Mouse (Mus musculus): ENCODE data around the gene Olfr1254. TPM values are rescaled to one million over a fixed set of nuclear protein-coding genes. Genes with fewer than 3 reads are reported as not detected.

Olfr1254 gene
- not detected in 2 replicates for total RNA-seq (2021)
- long read RNA-seq, experiment 1: 0 reads
- long read RNA-seq, experiment 2: 0 reads

DNA sequence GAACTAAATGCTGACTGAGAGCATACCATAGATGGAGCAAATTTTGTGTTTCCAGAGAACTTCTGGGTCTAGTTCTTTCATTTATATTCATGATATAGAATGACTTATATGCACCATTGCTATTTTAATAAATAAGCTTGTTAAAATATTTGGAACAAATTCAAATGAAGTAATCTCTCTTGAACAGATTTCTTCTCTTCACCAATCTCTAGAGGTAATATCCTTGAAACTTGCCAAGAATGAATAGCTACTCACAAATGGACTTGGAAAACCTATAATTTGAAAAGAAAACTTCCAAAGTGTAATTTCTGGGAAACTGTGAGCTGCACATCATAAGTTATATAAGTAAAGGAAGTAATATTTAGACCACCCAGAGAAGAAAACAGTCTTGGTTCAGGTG, at the start of gene Olfr1254:
Gene Olfr1254 (minus strand): TSS at position 101 of the 400 bp plus-strand sequence.
- no peak for DNase-seq

DNA sequence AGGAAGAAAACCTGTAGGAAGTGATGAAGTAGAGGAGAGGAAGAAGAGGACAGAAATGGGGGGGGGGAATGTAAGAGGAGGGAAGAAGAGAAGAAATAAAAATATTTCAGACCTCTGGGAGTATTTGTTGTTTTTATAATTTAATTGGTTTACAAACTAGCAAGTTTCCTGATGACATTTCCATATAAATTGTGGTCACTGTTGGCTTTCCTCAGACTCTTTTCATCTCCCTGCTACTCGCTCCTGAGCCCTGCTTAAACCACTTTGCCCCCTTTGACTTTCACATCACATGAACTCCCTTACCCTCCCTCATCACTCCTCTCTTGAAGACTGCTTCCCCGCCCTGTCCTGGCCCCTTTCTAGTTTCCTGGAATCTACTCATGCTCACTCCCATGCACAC, 48.0 kb upstream of the Olfr1254 start, which contains the start of gene Olfr1256:
Gene Olfr1256 (minus strand): TSS at position 101 of the 400 bp plus-strand sequence.
- no peak for DNase-seq

DNA sequence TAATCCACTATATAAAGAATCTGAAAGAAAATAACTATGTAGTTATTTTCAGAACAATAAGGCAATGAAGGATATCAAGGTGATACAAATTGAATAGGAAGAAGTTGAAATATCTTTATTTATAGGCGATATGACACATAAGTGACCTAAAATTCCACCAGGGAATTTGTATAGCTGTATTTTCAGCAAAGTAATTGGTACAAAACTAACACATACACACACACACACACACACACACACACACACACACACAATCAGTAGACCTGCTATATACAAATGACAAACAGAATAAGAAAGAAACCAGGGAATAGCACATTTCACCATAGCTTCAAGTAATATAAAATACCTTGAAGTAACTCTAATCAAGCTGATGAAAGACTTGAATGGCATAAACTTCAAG, 26.8 kb upstream of the Olfr1254 start:
- no peak for DNase-seq

DNA sequence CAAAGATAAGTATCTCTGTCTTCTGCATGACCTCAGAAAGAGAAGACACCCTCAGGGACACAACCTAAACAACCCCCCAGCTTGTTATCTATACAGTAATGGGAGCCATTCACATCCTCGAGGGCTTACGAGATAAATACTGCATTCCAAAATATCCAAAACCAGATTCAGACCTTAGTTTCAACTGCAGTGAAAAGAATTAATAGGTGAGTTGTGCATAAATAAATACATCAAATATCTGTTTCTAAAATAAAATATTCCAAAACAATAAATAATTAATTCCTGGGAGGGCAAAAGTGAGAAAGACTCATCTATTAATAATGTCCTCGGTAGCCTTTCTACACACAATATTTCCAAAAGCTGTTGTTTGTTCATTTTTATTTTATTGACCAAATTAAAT, 18.3 kb upstream of the Olfr1254 start, which contains the start of gene Olfr1255:
Gene Olfr1255 (plus strand): TSS at position 301 of the 400 bp plus-strand sequence.
- DNase-seq: no peak

DNA sequence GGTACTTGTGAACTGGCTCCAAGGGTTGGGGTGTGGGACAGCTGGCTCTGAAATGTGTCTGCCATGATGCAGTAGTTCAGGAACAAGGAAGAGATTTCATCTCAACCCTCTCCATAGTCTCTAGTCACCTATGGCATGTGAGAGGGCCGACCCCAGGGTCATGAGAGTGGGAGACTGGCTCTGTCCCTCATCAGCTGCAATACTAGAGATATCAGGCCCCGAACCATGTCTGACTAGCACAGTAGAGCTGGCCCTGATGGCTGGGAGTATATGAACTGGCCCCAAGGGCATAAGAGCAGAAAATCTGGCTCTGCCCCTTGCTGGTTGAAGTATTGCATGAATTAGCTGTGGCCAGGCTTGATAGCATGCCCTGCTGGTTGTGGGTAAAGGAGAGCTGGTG, 17.3 kb upstream of the Olfr1254 start:
- no peak for DNase-seq

DNA sequence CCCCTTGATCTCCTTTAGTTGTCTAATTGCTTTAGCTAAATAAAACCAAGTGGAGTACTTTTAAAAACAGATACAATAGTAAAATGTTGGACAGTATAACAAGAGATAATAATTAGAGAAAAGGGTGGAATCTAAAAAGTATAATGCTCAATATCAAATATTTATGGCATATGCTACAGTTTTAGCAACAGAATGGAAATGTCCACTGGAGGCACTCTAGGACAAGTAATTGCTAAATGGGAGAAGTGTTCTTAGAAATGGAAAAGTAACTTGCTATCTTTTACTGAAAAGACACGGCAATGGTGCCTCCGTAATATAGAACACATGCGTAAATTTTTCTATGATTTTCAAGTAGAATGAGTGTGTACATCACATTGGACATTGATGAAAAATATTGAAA, 6.2 kb upstream of the Olfr1254 start:
- no peak for DNase-seq

DNA sequence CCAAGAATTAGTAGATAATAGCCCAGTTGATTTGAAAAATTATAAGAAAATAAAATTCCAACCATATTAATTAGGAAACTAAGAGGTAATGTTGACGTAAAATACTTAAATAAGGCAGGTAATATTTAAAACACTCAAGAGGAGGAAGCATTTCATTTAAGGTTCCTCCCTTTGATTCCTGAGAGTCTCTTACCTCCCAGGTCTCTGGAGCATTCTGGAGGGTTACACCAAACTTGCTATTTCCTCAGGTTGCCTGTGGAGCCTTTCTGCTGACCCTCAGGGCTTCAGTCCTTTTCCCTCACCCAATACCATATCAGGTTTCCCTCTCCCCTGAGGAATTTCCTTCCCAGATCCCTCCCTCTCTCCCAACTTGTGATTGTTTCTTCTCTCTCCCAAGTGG, 36.4 kb downstream of the Olfr1254 start, which contains the start of gene Olfr1253:
Gene Olfr1253 (minus strand): TSS at position 101 of the 400 bp plus-strand sequence.
- no peak for DNase-seq

Other genes with a start within 250 kb of the Olfr1254 start
- not detected in 2 replicates for gene Olfr1245, start 215.2 kb downstream of the Olfr1254 start, total RNA-seq (2021)
- gene Olfr1246, start 200.5 kb downstream of the Olfr1254 start, total RNA-seq (2021): not detected in 2 replicates
- gene Olfr1247, start 179.5 kb downstream of the Olfr1254 start, total RNA-seq (2021): not detected in 2 replicates
- not detected in 2 replicates for gene Olfr1248, start 175.4 kb downstream of the Olfr1254 start, total RNA-seq (2021)
- gene Olfr1249, start 158.6 kb downstream of the Olfr1254 start, total RNA-seq (2021): not detected in 2 replicates
- not detected in 2 replicates for gene Olfr1250, start 132.2 kb downstream of the Olfr1254 start, total RNA-seq (2021)
- gene Olfr1251, start 121.7 kb downstream of the Olfr1254 start, total RNA-seq (2021): not detected in 2 replicates
- gene Olfr1252, start 68.6 kb downstream of the Olfr1254 start, total RNA-seq (2021): not detected in 2 replicates
- gene Olfr1253, start 36.5 kb downstream of the Olfr1254 start, total RNA-seq (2021): not detected in 2 replicates
- gene Olfr1255, start 18.4 kb upstream of the Olfr1254 start, total RNA-seq (2021): not detected in 2 replicates
- gene Olfr1256, start 47.9 kb upstream of the Olfr1254 start, total RNA-seq (2021): not detected in 2 replicates
- gene Olfr48, start 54.6 kb upstream of the Olfr1254 start, total RNA-seq (2021): not detected in 2 replicates
- not detected in 2 replicates for gene Olfr1257, start 84.8 kb upstream of the Olfr1254 start, total RNA-seq (2021)
- not detected in 2 replicates for gene Olfr1258, start 133.7 kb upstream of the Olfr1254 start, total RNA-seq (2021)
- not detected in 2 replicates for gene Olfr1259, start 155.0 kb upstream of the Olfr1254 start, total RNA-seq (2021)
- gene Olfr1260, start 180.7 kb upstream of the Olfr1254 start, total RNA-seq (2021): not detected in 2 replicates
- gene Olfr1261, start 197.6 kb upstream of the Olfr1254 start, total RNA-seq (2021): not detected in 2 replicates
- not detected in 2 replicates for gene Olfr1262, start 206.5 kb upstream of the Olfr1254 start, total RNA-seq (2021)
- gene Olfr1263, start 218.5 kb upstream of the Olfr1254 start, total RNA-seq (2021): not detected in 2 replicates
- not detected in 2 replicates for gene Olfr1264, start 232.0 kb upstream of the Olfr1254 start, total RNA-seq (2021)
- not detected in 2 replicates for gene Olfr1265, start 241.7 kb upstream of the Olfr1254 start, total RNA-seq (2021)

Measured in adrenal gland, postnatal 14 days (tissue).